Mouse (Mus musculus): ENCODE data around the gene Prtn3.

The Prtn3 gene

DNA sequence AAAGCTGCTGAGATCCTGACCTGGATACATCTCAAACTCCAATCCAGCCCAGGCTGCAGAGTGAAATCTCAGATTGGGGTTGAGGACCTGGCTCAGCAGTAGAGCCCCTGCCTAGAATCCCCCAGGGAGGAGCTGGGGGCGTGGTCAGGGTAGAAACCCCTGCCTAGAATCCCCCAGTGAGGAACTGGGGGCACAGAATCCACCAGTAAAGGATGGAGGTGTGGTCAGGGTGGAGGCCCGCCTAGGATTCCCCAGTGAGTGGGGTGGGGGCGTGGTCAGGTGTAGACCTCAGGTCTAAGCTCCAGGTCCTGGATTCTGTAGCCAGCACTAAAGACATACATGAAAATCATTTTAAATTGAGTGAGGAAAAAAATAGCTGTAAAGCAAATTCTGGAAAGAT lies 1.4 kb upstream of the Prtn3 start:
- CTCF ChIA-PET, result interaction anchor here (0.6 to 1.1 kb wide), 2 partner anchors 13 to 1561 kb away, joined by 3 to 5 read pairs; no protein-coding TSS in a partner anchor

DNA sequence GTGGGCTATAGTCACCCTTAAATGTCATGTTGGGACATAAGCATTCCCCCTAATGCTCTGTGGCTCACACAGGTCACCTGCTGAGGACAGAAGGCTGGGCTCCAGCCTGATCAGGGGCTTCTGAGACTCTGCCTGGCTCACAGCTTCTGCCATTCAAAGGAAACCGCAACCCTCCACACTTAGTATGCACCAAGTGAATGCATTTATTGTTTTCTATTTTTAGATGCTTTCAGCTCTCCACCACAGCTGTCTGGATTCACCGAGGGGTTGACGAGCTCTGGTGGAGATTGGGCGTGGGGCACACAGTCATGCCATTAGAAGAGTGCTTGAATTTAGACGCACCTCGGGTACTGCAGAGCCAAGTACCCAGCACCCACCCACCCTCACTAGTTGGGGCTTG lies 963 bp upstream of the Prtn3 start:
- CTCF ChIA-PET, result interaction anchor here (0.6 to 1.1 kb wide), 4 partner anchors 10 to 64 kb away, joined by 3 to 4 read pairs (median 3); no protein-coding TSS in a partner anchor

DNA sequence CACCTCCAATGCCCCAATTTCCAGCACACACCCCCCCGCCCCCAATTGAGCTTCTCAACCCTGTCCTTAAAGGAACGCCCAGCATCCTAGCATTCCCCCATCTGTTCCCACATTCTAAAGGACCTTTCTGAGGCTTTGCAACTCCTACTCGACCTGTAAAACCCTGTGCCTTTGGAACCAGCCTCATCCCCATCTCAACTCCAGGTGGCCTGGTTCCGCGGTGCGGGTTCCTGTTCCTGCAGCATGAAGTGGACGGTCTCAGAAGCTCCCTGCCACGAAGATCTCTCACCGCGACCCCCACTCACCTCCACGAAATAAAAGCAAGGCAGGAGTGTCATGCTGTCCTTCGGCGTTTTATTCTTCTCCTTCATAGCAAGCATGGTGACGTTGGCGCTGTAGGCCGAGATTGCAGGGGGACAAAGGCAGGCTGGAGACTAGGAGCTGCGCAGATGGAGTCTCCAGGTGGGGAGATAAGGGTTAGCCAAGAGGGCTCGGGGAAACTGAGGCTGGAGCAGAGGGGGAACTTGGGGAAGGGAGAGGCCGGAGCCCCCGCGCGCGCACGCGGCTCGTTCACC lies 474 bp upstream of the Prtn3 start:
- CTCF ChIA-PET, result interaction anchor here (0.6 to 1.1 kb wide), 4 partner anchors 11 to 64 kb away, joined by 3 to 4 read pairs (median 3); no protein-coding TSS in a partner anchor

DNA sequence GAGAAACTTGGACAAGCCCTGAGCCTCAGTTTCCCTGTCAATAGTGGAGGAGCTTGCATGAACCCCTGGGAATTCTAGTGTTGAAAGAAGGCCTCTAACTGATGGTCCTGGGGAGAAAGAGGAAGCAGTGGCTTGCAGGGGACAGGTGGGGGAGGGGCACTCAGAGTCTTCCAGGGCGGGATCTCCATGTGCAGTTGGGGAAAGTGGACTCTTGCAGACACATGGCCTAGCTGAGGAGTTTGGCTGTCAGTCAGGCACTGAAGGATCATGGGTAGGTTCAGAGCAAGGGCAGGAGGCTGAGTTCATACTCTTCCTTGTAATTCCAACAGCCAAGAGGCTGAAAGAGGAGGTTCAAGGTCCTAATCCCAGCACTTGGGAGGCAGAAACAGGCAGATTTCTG lies 2.9 kb downstream of the Prtn3 start:
- CTCF ChIA-PET, result interaction anchor here (0.7 kb wide), 1 partner anchor 166 kb away, joined by 3 read pairs; no protein-coding TSS in a partner anchor

DNA sequence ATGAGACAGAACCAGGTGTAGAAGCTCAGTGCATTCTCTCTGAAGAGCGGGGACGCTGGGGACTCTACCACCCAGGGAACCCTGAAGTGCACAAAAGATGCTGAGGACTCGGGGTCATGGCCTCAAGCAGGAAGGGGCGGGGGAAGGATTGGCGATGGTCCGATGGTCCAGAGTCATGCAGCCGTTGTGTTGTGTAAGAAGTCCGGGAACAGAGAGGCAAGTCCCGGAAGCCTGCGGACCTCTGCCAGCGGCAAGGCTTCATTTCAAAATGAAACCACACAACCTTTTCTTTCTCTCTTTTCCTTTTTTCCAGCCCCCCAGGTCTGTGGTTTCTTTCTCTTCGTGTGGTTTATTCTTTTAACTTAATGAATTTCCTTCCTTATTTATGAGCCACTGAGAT lies 3.5 kb downstream of the Prtn3 start:
- CTCF ChIA-PET, result no interaction called here

DNA sequence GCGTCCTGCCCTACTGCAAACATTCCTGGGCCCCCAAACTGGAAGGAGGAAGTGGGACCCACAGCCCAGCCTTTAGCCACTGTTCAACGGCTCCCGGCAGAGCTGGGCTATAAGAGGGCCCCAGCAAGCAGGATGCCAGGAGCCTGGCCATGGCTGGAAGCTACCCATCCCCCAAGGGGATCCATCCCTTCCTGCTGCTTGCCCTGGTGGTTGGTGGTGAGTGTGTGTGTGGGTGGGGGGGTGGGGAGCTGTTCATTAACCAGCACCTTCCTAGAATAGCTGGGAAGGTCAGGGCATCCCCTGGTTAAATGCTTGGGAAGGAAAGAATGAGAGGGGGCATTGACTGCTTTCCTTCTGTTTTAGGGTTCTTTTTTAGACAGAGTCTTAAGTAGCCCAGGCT lies 5.3 kb downstream of the Prtn3 start:
- CTCF ChIA-PET, result no interaction called here

DNA sequence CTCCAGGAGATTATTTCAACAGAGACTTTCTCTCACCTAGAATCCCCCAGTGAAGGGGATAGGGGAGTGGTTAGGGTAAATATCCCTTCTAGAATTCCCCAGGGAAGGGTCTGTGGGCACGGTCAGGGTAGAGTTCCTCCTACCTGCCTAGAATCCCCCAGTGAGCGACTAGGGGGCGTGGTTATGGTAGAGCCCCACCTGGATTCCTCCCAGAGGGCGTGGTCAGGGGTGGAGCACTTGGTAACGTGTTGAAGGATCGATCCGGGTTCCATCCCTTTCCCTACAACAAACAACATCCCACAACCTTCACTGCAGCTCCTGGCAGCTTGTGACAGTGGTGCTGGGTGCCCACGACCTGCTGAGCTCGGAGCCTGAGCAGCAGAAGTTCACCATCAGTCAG lies 6.4 kb downstream of the Prtn3 start:
- CTCF ChIA-PET, result interaction anchor here (0.6 kb wide), 1 partner anchor 10 kb away, joined by 10 read pairs; no protein-coding TSS in a partner anchor

DNA sequence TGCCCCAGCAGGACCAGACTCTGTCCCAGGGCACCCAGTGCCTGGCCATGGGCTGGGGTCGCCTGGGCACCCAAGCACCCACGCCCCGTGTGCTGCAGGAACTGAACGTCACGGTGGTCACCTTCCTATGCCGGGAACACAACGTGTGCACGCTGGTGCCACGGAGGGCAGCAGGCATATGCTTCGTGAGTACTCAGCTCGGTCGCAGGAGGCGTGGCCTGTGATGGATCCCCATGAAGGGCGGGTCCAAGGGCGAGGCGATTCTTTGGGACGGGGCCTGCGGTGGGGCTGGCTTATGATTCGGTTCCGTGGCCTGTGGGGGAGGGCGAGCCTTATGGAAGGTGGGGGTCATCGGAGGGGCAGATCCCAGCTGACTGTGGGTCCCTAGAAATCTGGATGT lies 7.7 kb downstream of the Prtn3 start:
- CTCF ChIA-PET, result interaction anchor here (0.6 to 0.9 kb wide), 2 partner anchors 42 to 171 kb away, joined by 3 read pairs; no protein-coding TSS in a partner anchor

DNA sequence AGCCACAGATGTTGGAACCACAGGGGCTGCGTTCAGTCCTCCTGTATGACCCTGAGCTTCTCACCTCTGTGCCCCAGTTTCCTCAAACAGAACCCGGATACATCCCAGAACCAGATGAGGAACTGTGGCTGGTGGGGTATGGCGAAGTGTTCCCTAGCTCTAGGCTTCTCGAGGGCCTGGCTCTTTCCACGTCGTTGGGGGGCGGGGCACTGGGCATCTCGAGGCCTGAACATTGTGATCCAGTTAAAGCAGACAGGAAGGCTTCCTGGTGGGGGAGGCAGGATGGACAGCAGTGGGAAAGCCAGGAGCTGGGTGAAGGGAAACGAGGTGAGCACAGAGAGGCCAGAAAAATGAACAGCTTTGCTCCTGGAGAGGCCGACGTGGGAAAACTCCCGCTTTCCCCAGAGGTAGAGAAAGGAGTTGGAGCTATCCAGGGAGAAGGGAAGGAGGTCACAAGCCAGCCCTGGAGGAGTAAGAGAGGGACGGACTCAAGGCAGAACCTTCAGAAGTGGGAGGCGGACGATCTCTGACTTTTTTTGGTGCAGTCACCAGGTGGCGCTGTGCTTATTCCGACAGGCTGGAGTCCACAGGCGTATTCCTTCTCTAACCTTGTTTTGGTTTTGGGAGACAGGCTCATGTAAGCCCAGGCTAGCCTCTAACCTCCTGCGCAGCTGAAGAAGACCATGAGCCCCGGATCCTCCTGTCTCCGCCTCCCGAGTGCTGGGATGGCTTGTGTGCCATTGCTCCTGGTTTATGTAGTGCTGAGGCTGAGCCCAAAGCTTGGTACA lies 9.2 kb downstream of the Prtn3 start:
- CTCF ChIA-PET, result interaction anchor here (0.5 to 1.6 kb wide), 8 partner anchors 10 to 73 kb away, joined by 3 to 19 read pairs (median 3); no protein-coding TSS in a partner anchor

DNA sequence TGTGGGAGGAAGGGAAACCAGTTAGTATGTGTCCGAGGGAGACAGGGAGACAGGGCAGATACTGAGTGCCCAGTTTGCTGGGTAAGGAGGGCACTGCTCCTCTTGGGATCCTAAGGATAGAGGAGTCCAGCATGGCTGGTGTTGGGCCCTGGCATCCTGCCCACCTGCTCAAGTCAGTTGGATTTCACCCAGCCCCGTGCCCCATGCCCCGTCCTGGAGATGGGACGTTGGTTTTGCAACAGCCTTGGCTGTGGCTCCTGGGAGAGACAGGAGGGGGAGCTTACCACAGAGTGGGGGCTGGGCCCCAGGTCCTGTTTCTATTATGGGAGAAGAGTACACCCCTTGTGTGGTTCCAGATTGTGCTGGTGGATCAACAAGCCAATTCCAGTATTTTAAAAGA lies 10.2 kb downstream of the Prtn3 start:
- CTCF ChIA-PET, result interaction anchor here (0.7 to 1.6 kb wide), 2 partner anchors 41 to 73 kb away, joined by 3 read pairs; no protein-coding TSS in a partner anchor

DNA sequence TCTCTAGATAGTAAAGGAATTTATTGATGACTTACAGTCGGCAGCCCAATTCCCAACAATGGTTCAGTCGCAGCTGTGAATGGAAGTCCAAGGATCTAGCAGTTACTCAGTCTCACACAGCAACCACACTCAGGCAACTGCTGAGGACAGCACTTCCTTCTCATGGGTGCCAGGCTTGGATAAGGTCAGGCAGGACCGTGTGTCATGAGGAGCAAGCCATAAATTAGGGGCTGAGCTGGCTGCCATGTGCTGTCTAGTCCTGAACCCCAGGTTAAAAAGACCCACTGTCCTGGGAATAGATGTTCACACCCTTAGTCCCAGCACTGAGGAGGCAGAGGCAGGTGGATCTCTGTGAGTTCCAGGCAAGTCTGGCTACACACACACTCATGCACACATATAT lies 10.7 kb downstream of the Prtn3 start:
- CTCF ChIA-PET, result interaction anchor here (0.7 kb wide), 1 partner anchor 72 kb away, joined by 3 read pairs; no protein-coding TSS in a partner anchor

DNA sequence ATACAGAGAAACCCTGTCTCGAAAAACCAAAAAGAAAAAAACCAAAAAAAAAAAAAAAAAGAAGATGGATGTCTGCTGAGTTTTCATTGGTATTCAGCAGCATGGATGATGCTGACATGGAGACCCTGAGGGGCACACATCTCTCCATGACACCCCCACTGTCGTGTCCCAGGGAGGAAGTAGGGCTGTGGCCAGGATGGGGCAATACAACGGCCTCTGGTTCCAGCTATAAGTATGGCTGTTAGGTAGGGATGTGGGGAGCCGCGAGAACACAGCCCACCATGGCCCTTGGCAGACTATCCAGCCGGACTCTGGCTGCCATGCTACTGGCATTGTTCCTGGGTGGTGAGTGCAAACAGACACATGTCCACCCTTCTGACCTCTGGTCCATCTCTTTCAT lies 11.8 kb downstream of the Prtn3 start, which contains the start of gene Elane:
Elane (plus strand) TSS at position 194 of the 400 bp plus-strand sequence.
- CTCF ChIA-PET, result no interaction called here

DNA sequence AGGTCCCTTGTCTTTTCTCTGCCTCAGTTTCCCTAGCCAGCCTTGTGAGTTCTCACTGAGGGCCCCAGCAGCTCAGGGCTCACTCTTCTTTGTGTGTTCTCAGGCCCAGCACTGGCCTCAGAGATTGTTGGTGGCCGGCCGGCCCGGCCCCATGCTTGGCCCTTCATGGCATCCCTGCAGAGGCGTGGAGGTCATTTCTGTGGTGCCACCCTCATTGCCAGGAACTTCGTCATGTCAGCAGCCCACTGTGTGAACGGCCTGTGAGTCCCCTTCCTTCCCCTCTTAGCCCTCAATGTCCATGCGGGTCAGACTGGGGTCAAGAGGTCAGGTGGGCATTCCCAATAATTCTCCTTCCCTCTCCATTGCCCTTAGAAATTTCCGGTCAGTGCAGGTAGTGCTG lies 12.3 kb downstream of the Prtn3 start:
- CTCF ChIA-PET, result interaction anchor here (1.0 kb wide), 1 partner anchor 20 kb away, joined by 3 read pairs; no protein-coding TSS in a partner anchor

DNA sequence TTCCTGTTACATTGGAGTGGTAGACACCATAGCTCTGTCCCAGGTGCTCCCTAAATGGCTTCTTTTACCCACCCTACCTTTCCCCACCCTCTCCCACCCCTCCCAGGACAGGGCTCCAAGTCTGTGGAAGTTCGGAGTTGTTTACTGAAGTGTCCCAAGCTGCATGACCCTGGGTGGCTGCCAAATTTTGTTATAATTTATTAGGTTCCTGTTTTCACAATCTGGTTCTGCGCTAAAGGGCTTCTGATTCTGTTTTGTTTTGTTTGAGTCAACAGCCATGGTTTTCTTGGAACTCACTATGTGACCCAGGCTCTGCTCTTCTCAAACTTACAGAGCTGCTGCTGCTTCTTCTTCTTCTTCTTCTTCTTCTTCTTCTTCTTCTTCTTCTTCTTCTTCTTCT lies 15.1 kb downstream of the Prtn3 start:
- CTCF ChIA-PET, result no interaction called here

DNA sequence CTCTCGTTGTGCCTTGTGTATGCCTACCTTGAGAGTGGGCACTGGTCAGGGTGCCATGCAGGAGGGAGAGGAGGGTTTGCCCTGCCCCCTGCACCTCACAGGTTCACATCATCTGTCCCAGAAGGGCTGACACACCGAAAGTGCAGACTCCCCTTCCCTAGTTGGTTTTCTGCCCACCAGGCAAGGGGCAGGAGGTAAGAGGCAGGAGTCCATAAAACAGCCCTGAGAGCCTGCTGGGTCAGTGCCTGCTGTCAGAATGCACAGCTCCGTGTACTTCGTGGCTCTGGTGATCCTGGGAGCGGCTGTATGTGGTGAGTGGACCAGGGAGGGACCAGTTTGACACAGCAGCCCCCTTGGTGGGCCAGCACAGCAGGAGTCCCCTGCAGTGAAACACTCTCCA lies 16.4 kb downstream of the Prtn3 start, which contains the start of gene Cfd:
Cfd (plus strand) TSS at position 184 of the 400 bp plus-strand sequence.
- CTCF ChIA-PET, result interaction anchor here (1.2 kb wide), 1 partner anchor 30 kb away, joined by 3 read pairs; no protein-coding TSS in a partner anchor

DNA sequence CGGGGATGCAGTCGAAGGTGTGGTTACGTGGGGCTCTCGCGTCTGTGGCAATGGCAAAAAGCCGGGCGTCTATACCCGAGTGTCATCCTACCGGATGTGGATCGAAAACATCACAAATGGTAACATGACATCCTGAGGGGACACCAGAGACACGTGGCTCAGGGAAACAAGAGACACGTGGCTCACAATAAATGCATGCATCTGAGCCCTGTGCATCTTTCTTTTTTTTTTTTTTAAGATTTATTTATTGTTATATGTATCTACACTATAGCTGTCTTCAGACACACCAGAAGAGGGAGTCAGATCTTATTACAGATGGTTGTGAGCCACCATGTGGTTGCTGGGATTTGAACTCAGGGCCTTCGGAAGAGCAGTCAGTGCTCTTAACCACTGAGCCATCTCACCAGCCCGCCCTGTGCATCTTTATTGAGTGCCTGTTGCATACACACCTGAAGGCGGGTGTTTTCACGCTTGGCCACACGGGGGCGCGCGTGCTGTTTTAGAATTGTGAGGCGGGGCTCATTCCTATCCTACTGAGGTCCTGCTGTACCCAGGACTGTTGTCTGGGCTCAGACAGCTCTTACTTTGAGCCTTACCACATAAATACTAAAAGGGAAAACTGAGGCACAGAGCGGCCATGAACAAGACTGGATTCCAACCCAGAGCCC lies 18.3 kb downstream of the Prtn3 start:
- CTCF ChIA-PET, result interaction anchor here (0.5 to 2.2 kb wide), 4 partner anchors 9 to 65 kb away, joined by 3 to 6 read pairs (median 4); no protein-coding TSS in a partner anchor

DNA sequence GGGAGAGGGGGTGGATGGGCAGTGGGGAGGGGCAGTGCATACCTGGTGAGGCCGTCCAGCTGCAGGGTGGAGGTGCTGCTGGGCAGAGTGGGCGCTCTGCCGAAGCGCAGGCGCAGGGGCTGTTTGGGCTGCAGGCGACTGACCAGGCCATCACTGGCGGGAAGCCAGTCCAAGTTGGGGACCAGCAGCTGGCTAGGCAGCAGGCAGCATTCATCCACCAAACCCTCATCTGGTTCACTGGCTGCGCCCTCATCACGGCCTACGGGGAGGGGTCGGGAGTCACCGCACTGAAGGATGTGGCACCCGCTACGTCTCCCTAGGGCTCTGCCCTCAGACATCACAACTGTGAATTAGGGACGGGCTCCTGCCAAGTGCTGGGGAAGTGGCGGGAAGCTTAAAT lies 22.0 kb downstream of the Prtn3 start:
- CTCF ChIA-PET, result interaction anchor here (0.8 kb wide), 1 partner anchor 13 kb away, joined by 3 read pairs; no protein-coding TSS in a partner anchor

DNA sequence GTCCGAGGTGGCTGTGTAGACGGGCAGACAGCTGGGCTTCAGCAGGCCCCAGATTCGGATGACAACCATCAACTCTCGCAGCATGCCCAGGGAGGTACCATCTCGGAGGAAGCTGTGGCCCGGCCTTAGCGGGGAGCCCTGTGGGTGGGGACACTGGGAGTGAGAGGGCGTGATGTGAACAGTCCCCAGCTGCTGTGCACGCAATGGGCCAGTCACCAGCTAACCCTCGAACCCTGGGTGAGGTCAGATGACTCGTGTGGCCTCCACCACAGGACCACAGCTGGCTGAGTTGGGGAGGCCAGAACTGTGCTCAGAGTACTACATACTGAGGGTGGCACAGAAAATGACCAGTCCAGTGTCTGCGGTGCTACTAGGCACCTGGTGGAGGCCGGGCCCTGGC lies 22.5 kb downstream of the Prtn3 start:
- CTCF ChIA-PET, result interaction anchor here (0.8 kb wide), 1 partner anchor 13 kb away, joined by 3 read pairs; no protein-coding TSS in a partner anchor

DNA sequence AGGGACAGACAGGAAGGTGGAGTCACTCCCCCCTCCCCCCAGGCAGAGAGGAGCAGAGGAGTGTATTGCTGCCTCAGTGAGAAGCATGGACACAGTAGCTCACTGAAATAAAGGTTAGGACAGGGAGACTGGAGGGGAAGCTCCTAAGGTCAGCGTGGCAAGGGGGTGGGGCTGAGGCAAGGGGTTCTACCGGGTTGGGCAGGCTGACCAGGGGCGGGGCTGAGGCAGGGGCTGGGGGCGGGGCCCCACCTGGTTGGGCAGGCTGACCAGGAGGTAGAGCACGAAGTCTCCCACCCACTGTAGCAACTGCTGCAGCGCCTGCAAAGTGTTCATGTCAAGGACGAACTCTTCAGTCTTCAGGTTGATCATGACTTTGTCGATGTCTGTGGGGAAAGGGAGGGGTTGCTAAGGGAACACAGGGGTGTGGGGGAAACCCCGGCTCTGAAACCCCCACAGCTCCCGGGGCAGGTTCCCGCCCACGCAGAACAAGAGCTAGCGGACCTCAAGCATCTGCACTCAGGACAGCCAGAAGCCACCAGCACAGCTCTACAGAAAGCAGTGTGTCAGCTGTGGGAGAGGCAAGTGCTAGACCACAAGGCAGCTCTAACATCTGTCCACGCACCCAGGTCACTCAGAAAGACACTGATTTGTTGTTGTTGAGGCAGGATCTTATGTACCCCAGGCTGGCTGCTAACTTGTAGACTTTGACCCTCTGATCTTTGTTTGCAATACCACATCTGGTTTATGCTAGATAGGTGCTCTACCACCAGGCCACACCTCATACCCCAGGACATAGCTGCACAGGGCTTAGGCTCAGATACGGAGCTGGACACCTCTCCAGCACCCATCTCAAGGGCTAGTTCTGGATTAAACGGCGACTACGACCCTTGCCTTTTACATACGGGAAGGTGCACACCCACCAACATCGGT lies 23.3 kb downstream of the Prtn3 start:
- CTCF ChIA-PET, result interaction anchor here (0.6 kb wide), 1 partner anchor 1337 kb away, joined by 3 read pairs; no protein-coding TSS in a partner anchor

DNA sequence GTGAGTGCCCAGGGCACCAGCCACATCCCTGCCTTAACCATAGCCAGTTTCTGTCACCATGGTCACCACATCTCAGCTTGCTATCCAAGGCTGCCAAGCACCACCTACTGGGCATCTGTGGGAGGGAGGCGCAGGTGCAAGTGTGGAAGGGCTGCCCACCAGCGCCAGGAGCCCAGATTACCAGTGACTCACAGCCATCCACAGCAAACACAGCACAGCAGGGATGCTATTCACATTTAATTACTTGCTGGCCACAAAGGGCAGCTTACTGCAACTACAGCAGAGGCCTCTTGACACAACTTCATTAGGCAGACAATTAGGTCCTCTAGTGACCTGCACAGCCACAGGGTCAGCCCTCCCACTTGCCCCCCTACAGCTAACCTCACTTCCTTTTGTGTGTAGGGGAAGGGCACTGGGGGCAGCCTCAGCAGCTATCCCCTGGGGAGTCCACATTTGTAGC lies 26.7 kb downstream of the Prtn3 start:
- CTCF ChIA-PET, result interaction anchor here (0.5 kb wide), 1 partner anchor 45 kb away, joined by 3 read pairs; no protein-coding TSS in a partner anchor
